Mouse (Mus musculus) WW6 (cell line): ENCODE results near the gene C77080.

Source experiments
- DNase-seq: peaks from one replicate; pipeline ENCODE4 v3.0.0-alpha.2; 2013; ENCODE audit warnings: low read depth, low spot score

The C77080 gene

DNA sequence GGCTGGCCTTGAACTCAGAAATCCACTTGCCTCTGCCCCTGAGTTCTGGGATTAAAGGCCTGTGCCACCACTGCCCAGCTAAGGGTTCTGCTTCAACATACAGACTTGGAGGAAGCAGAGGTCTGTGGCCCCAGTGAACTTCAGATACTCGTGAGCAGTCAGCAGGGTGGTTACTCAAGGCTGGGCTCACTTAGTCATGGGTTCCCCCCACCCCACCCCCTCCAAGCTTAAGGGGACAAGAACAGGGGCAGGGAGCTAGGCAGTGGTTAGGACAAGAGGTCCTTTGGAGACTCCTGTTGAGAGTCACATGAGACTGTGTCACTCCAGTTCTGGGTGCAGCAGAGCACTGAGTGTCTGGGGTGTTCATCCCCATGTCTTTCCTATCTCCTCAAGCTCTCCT is 7.5 kb upstream of the C77080 start:
- DNase-seq: no peak

DNA sequence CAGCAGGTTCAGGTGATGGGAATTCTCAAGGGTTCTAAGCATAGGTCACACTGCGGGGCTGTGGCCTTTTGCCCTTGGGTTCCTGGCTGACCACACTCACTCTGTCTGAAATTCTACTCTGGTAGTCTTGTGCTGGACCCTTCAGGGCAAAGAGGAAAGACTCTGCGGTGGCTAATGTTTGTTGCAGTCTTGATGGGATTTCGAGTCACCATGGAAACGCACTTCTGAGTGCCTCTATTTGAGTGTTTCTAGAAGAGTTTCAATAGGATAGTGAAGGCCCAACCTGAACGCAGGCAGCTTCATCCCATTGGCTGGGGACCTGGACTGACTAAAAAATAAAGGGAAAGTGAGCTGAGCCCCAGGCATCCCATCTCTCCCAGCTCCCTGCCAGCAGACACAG is 5.6 kb upstream of the C77080 start:
- no peak for DNase-seq

DNA sequence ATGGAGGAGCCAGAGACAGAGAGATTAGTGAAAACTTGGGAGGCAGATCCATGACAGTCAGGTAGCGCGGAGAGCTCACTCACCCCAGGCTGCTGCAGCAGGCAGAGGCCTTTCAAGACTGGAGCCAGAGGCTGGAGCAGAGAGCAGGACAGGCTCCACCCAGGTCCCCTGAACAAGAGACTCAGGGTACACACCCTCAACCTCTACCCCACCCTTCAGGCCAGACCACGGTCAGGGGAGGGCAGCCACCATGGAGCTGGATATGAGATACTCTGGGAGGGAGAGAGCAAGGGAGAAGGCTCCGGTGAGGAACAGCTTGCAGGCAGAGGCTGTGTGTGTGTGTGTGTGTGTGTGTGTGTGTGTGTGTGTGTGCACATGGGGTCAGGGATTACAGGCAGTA is 5.0 kb upstream of the C77080 start:
- DNase-seq: no peak

- DNase-seq: no peak
Measured at GRCm38 (mm10) chr4:129263225-129264021, 2.2 kb upstream of the C77080 start.

- no peak for DNase-seq
Measured at GRCm38 (mm10) chr4:129260678-129261077, 526 bp downstream of the C77080 start.

DNA sequence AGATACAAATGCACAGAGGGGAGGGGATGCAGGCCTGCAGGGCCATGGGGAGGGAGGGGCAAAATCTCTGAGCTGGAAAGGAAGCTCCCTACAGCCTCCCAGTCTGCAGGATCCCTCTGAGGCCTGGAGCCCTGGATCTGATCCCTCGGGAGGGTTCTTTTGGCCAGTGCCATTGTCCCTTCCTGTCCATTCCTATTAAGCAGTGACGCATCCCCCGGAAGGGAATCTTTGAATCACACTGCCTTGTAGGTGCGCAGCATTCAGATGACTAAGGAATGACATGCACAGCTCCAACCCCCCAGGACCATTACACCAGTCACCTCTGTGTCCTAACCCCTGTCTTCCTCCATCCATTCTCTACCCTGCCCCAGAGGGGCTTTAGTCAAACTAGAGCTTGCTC is 2.1 kb downstream of the C77080 start:
- no peak for DNase-seq

- no peak for DNase-seq
Measured at GRCm38 (mm10) chr4:129256450-129257380, 4.5 kb downstream of the C77080 start.

DNA sequence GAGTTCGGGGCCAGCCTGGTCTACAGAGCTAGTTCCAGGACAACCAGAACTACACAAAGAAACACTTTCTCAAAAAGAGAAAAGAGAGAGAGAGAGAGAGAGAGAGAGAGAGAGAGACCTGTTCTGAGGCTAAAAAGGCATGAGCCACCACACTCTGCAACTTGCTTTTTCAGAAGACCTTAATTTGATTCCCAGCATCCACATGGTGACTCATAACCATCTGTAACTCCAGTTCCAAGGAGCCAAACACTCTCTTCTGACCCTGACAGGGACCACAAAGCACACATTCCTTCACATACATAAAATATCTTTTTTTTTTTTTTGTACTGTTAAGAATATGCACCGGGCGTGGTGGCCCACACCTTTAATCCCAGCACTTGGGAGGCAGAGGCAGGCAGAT is 6.6 kb downstream of the C77080 start:
- no peak for DNase-seq

- DNase-seq: no peak
Measured at GRCm38 (mm10) chr4:129252492-129252891, 8.7 kb downstream of the C77080 start.

- DNase-seq: peak; percentile 73
Measured at GRCm38 (mm10) chr4:129251482-129252125, 9.6 kb downstream of the C77080 start.

- no peak for DNase-seq
Measured at GRCm38 (mm10) chr4:129250759-129251481, 10.3 kb downstream of the C77080 start.

DNA sequence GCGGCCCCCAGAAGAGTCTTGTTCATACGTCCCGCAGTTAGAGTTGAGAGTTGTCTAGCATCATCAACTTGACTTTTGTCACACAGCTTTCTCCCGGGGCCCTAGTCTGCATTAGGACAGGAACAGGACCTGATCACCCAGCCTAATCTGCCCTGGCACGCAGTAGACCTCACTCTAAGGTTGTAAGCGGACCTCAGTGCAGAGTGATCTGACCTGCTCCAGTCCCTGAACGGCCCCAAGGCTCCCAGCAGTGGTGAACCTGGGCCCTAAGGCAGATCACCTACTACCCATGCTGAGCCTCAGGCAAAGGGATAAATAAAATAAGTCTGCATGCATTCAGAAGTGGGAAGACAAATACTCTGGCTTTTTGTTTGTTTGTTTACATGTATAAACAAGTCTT is 11.9 kb downstream of the C77080 start:
- DNase-seq: no peak

GRCm38 (mm10) chr4:129248243-129248767 is 12.9 kb downstream of the C77080 start:
- no peak for DNase-seq

DNA sequence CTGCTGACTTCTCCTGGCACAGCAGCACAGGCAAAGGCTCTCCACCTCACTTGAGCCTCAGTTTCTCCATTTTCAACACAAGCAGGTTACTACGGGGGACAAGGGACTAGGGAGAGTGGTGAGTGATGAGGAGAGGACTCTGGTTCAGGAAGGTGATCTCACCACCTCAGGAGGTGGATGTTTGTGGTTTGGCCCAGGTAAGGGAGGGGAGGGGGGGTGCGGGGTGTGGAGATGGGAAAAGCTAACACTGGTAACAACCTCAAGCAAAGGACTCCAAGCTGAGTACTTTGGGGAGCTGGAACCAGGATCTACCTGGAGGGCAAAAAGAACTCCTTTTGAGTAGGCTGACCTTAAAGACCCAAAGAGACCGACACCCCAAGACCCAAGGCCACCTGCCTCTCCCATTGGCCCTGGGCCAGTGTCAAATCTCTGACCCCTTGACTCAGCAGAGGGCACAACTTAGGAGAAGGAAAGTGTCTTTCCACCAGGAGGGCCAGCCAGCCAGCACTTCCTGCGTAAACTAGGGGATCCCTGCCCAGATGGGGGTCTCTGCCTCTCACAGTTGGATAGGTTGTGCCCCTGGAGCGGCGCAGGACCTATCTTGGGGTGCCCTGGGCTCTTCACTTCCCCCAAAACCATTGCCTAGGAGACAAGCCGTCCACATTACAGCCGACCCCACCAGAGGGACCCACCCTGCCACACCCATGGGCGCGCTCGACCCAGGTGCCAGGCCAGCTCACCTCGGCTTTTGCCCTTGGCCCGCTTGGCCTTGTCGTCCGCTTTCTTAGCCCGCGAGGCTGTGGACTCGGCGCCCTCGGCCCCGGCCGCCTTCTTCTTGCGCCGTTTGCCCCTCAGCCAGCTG is 13.6 kb downstream of the C77080 start:
- DNase-seq: no peak

GRCm38 (mm10) chr4:129246360-129247301 is 14.6 kb downstream of the C77080 start:
- no peak for DNase-seq

DNA sequence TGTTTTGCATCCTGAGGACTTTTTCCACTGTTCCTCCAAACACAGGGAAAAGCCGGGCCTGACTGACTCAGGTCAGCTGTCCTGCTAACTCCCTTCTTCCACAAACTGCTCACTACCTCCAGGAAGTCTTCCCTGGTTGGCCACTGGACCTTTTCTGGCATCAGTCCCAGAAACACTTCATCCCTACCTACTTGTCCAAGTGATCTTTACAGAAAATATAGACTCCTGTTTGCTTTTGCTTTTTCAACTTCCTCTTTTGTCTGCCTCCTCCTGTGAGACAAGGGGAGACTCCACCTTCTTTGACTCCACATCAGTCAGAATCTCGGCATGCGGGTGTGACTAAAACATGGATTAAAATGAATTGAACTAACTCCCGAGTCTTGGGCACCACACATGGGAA is 16.4 kb downstream of the C77080 start:
- no peak for DNase-seq

DNA sequence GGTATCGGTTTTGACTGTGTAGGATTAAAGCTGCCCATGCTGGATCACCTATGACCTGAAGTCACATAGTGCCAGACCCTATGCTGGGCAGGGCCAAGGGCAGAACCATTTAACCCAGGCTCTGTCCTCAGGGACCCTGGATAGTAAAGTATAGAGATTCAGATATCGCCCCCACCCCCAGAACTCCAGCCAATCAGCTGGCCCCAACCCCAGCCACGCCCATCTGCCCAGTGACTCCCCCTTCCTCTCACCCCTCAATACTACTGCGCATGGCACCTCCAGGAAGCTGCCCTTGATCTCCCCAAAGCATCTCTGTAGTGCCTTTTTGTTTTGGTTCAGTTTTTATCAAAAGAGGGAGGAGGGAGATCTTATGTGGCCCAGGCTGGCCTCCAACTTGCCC is 18.4 kb downstream of the C77080 start:
- no peak for DNase-seq

GRCm38 (mm10) chr4:129242327-129242726 is 18.9 kb downstream of the C77080 start:
- no peak for DNase-seq

GRCm38 (mm10) chr4:129241898-129242297 is 19.3 kb downstream of the C77080 start:
- DNase-seq: no peak
